Mouse (Mus musculus) MEL-GATA-1-ER (cell line): ENCODE measurements around the gene Nr2f2.

Experiments used
- DNase-seq: peaks from one replicate; pipeline ENCODE4 v3.0.0-alpha.2; 2012; ENCODE audit warnings: low read depth; ENCODE audit errors: extremely low read depth

Nr2f2 gene

GRCm38 (mm10) chr7:70365401-70365811, 1.1 kb downstream of the Nr2f2 start:
- DNase-seq, result no peak

GRCm38 (mm10) chr7:70364798-70365197, 1.7 kb downstream of the Nr2f2 start:
- DNase-seq, result no peak

GRCm38 (mm10) chr7:70363351-70363750, 3.2 kb downstream of the Nr2f2 start:
- no peak for DNase-seq

GRCm38 (mm10) chr7:70362526-70363170, 3.9 kb downstream of the Nr2f2 start:
- DNase-seq, result no peak

GRCm38 (mm10) chr7:70361383-70362364, 4.9 kb downstream of the Nr2f2 start:
- DNase-seq, result no peak

- DNase-seq, result no peak
These were observed 5.7 kb downstream of the Nr2f2 start for GRCm38 (mm10) chr7:70360611-70361382.

GRCm38 (mm10) chr7:70359791-70360581, 6.5 kb downstream of the Nr2f2 start:
- no peak for DNase-seq

GRCm38 (mm10) chr7:70358848-70359591, 7.5 kb downstream of the Nr2f2 start:
- DNase-seq, result no peak

GRCm38 (mm10) chr7:70358020-70358847, 8.3 kb downstream of the Nr2f2 start:
- no peak for DNase-seq

GRCm38 (mm10) chr7:70357516-70358019, 9.0 kb downstream of the Nr2f2 start:
- DNase-seq, result no peak

- no peak for DNase-seq
These were observed 9.6 kb downstream of the Nr2f2 start for GRCm38 (mm10) chr7:70356691-70357515.

- DNase-seq, result no peak
These were observed 10.6 kb downstream of the Nr2f2 start for GRCm38 (mm10) chr7:70355691-70356568.

- DNase-seq, result no peak
These were observed 11.2 kb downstream of the Nr2f2 start for GRCm38 (mm10) chr7:70355357-70355620.

- DNase-seq, result no peak
These were observed 11.8 kb downstream of the Nr2f2 start for GRCm38 (mm10) chr7:70354606-70355356.

GRCm38 (mm10) chr7:70353151-70353550, 13.4 kb downstream of the Nr2f2 start:
- no peak for DNase-seq

GRCm38 (mm10) chr7:70352617-70353016, 13.9 kb downstream of the Nr2f2 start:
- DNase-seq, result no peak
